Mouse (Mus musculus): ENCODE results near the gene Nob1.

DNA sequence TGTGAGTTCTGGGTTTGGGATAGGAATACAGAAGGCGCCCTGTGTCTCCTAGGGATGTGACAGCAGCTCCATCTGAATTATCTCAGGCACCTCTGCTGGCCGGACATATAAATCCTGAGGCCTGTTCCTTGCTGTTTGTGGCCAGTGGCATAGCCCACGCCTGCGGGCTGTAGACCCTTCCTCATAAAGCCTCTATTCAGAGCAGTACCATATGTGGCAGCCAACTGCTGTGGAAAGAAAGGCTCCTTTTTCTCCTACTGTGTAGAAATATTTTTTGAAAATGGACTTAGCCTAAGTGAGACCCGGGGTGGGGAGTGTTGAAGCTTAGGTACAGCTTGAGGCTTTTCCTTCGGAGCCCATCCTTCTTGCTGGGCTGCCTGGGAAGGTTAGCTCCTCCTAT is 33.4 kb upstream of the Nob1 start:
- TF ChIP-seq CTCF (IDR thresholded peaks at IDR 0.05; ENCODE audit: low read depth, low read length), result no peak
- TF ChIP-seq GATA1 (IDR thresholded peaks at IDR 0.05; ENCODE audit: borderline replicate concordance, low read length), result no peak
- no peak for TF ChIP-seq TAL1 (conservative IDR thresholded peaks at IDR 0.05; ENCODE audit: low read depth, low read length)
- TF ChIP-seq POLR2AphosphoS5 (IDR thresholded peaks at IDR 0.05; ENCODE audit: insufficient replicate concordance, low read depth, low read length), result no peak
